Mouse (Mus musculus): ENCODE data around the gene Smu1. TPM values are rescaled to one million over a fixed set of nuclear protein-coding genes. Genes with fewer than 3 reads are reported as not detected.
A peak's percentile ranks its signal among the peaks of the same experiment; 100 is the strongest.

The Smu1 gene
- polyA plus RNA-seq, 2 experiments = 37.3 to 73.2 TPM

GRCm38 (mm10) chr4:40786578-40786977 is 28.9 kb upstream of the Smu1 start:
- ATAC-seq (ENCODE audit: insufficient read depth) = no peak
- TF ChIP-seq EP300 (IDR thresholded peaks at IDR 0.05; ENCODE audit: low read depth) = no peak
- TF ChIP-seq CTCF (IDR thresholded peaks at IDR 0.05; ENCODE audit: low read depth) = no peak
- H3K36me3 ChIP-seq (replicated peaks; ENCODE audit: control insufficient read depth, insufficient read depth, low read depth) = no peaks in the 10 kb centered on the region
- WGBS (ENCODE audit: insufficient replicate concordance) = 79% methylated on average over 4 of the region's 4 CpGs
- H3K4me3 ChIP-seq (ENCODE audit: insufficient read depth in 1 of 2, low read depth in 2 of 2, low read length in 2 of 2) = no peak overlapping the region
- no peak overlapping the region for H3K4me2 ChIP-seq (ENCODE audit: low read depth)
- no peaks in the 10 kb centered on the region for H3K9me3 ChIP-seq (ENCODE audit: control insufficient read depth, low read length)
- no peak overlapping the region for H3K9ac ChIP-seq (replicated peaks)
- no peak for DNase-seq (ENCODE audit: low read depth in 3 of 3, low spot score in 3 of 3)
- H3K27me3 ChIP-seq (ENCODE audit: control insufficient read depth, insufficient read depth, low read length) = no peaks in the 10 kb centered on the region
- H3K4me1 ChIP-seq (replicated peaks; ENCODE audit: control insufficient read depth in 2 of 2, insufficient read depth in 2 of 2, low read length in 1 of 2) = peaks cover 7 to 11% of the 10 kb centered on the region in 2 experiments
- H3K27ac ChIP-seq = no peak overlapping the region

- Histone ChIP-seq H3K9me3 (ENCODE audit: control insufficient read depth, low read length) (no peaks in the 10 kb centered on the region), H3K4me3 (ENCODE audit: insufficient read depth in 1 of 2, low read depth in 2 of 2, low read length in 2 of 2) (no peak overlapping the region), H3K27me3 (ENCODE audit: control insufficient read depth, insufficient read depth, low read length) (no peaks in the 10 kb centered on the region), H3K27ac (no peak overlapping the region), H3K4me2 (ENCODE audit: low read depth) (no peak overlapping the region), H3K4me1 (replicated peaks; ENCODE audit: control insufficient read depth in 2 of 2, insufficient read depth in 2 of 2, low read length in 1 of 2) (peaks cover 15 to 19% of the 10 kb centered on the region in 2 experiments), H3K36me3 (replicated peaks; ENCODE audit: control insufficient read depth, insufficient read depth, low read depth) (no peaks in the 10 kb centered on the region), H3K9ac (replicated peaks) (no peak overlapping the region; the same call in 1 of the 2 replicates)
- WGBS (ENCODE audit: insufficient replicate concordance) = 45% methylated on average over 9 of the region's 9 CpGs
- peak in 2 of 3 experiments; percentile 26 to 50 for DNase-seq (ENCODE audit: low read depth in 3 of 3, low spot score in 3 of 3)
- no peak for ATAC-seq (ENCODE audit: insufficient read depth)
- no peak for TF ChIP-seq CTCF (IDR thresholded peaks at IDR 0.05; ENCODE audit: low read depth)
- TF ChIP-seq EP300 (IDR thresholded peaks at IDR 0.05; ENCODE audit: low read depth) = no peak
Observed at GRCm38 (mm10) chr4:40785620-40786166, 28.0 kb upstream of the Smu1 start.

GRCm38 (mm10) chr4:40784556-40785169 is 26.9 kb upstream of the Smu1 start:
- ATAC-seq (ENCODE audit: insufficient read depth) = no peak
- 66% methylated on average over 10 of the region's 10 CpGs for WGBS (ENCODE audit: insufficient replicate concordance)
- Histone ChIP-seq H3K4me3 (ENCODE audit: insufficient read depth in 1 of 2, low read depth in 2 of 2, low read length in 2 of 2) (no peak overlapping the region), H3K27me3 (ENCODE audit: control insufficient read depth, insufficient read depth, low read length) (no peaks in the 10 kb centered on the region), H3K9ac (replicated peaks) (no peak overlapping the region), H3K4me1 (replicated peaks; ENCODE audit: control insufficient read depth in 2 of 2, insufficient read depth in 2 of 2, low read length in 1 of 2) (peaks cover 15 to 21% of the 10 kb centered on the region in 2 experiments), H3K27ac (no peak overlapping the region), H3K36me3 (replicated peaks; ENCODE audit: control insufficient read depth, insufficient read depth, low read depth) (no peaks in the 10 kb centered on the region), H3K9me3 (ENCODE audit: control insufficient read depth, low read length) (no peaks in the 10 kb centered on the region), H3K4me2 (ENCODE audit: low read depth) (no peak overlapping the region)
- DNase-seq (ENCODE audit: low read depth in 3 of 3, low spot score in 3 of 3) = no peak
- TF ChIP-seq EP300 (IDR thresholded peaks at IDR 0.05; ENCODE audit: low read depth) = no peak

- Histone ChIP-seq H3K9me3 (ENCODE audit: control insufficient read depth, low read length) (no peaks in the 10 kb centered on the region), H3K4me1 (replicated peaks; ENCODE audit: control insufficient read depth in 2 of 2, insufficient read depth in 2 of 2, low read length in 1 of 2) (peaks cover 15 to 21% of the 10 kb centered on the region in 2 experiments), H3K27ac (no peak overlapping the region), H3K4me2 (ENCODE audit: low read depth) (no peak overlapping the region), H3K27me3 (ENCODE audit: control insufficient read depth, insufficient read depth, low read length) (no peaks in the 10 kb centered on the region), H3K4me3 (ENCODE audit: insufficient read depth in 1 of 2, low read depth in 2 of 2, low read length in 2 of 2) (no peak overlapping the region), H3K9ac (replicated peaks) (no peak overlapping the region), H3K36me3 (replicated peaks; ENCODE audit: control insufficient read depth, insufficient read depth, low read depth) (no peaks in the 10 kb centered on the region)
- WGBS (ENCODE audit: insufficient replicate concordance) = 52% methylated on average over 4 of the region's 4 CpGs
- ATAC-seq (ENCODE audit: insufficient read depth) (no peak), DNase-seq (ENCODE audit: low read depth in 3 of 3, low spot score in 3 of 3) (no peak)
- TF ChIP-seq EP300 (IDR thresholded peaks at IDR 0.05; ENCODE audit: low read depth) (no peak), CTCF (IDR thresholded peaks at IDR 0.05; ENCODE audit: low read depth) (no peak)
Observed at GRCm38 (mm10) chr4:40783049-40783448, 25.3 kb upstream of the Smu1 start.

DNA sequence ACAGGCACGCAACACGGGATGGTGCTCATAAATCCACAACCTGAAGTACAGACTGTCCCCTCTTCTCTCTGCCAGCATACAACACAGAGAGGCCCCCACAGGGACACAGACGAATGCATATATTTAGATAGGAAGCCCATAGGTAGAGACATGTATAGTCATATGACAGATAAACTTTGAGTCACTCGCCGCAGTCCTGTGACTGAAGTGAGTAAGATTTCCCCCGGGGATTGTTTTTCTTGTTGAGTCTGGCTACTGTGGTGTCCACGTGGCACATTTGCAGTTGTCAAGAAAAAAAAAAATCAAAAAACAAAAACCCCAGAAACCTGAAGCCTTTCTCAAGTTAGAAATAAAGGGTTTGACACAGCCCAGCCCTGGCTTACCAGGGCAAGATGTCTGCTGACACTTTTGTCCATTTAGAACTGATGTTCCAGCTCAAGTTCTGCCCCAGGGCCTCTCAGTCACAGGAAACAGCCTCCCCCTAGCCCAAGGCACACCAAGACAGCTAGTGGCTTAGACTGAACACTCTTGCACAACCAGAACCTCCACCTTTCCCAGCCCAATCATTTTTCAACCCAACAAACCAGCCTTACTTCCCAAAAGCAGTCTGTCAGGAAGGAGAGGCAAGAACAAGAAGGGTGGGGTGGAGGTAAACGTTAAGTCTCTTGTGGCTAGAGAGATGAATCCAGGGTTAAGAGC is 24.2 kb upstream of the Smu1 start:
- Histone ChIP-seq H3K4me3 (ENCODE audit: insufficient read depth in 1 of 2, low read depth in 2 of 2, low read length in 2 of 2) (no peak overlapping the region), H3K9ac (replicated peaks) (no peak overlapping the region; the same call in 1 of the 2 replicates), H3K4me1 (replicated peaks; ENCODE audit: control insufficient read depth in 2 of 2, insufficient read depth in 2 of 2, low read length in 1 of 2) (peaks cover 15 to 26% of the 10 kb centered on the region in 2 experiments), H3K4me2 (ENCODE audit: low read depth) (peak overlapping the region; percentile 44), H3K27me3 (ENCODE audit: control insufficient read depth, insufficient read depth, low read length) (no peaks in the 10 kb centered on the region), H3K27ac (no peak overlapping the region), H3K36me3 (replicated peaks; ENCODE audit: control insufficient read depth, insufficient read depth, low read depth) (no peaks in the 10 kb centered on the region), H3K9me3 (ENCODE audit: control insufficient read depth, low read length) (no peaks in the 10 kb centered on the region)
- DNase-seq (ENCODE audit: low read depth in 3 of 3, low spot score in 3 of 3) = peak in 1 of 3 experiments; percentile 52
- WGBS (ENCODE audit: insufficient replicate concordance) = 8% methylated on average over 8 of the region's 8 CpGs
- TF ChIP-seq EP300 (IDR thresholded peaks at IDR 0.05; ENCODE audit: low read depth) (no peak), CTCF (IDR thresholded peaks at IDR 0.05; ENCODE audit: low read depth) (no peak)
- ATAC-seq (ENCODE audit: insufficient read depth) = peak; percentile 51; the same call in 1 of the 2 replicates

Data from liver, embryonic 14.5 days (tissue).